Mouse (Mus musculus) C2C12 (cell line): ENCODE data around the gene Eps8l3.

Experiments
- CTCF ChIP-seq: IDR thresholded peaks from one replicate; pipeline ENCODE4 v1.5.1; 2011; ENCODE audit not compliant: control insufficient read depth, insufficient read depth, insufficient read length
- MAX ChIP-seq: IDR thresholded peaks from one replicate; pipeline ENCODE4 v1.6.1; 2011; ENCODE audit warnings: mild to moderate bottlenecking, control low read depth
- USF1 ChIP-seq: IDR thresholded peaks from one replicate; pipeline ENCODE4 v1.6.1; 2011; ENCODE audit warnings: low read depth, mild to moderate bottlenecking, control low read depth, moderate library complexity

DNA sequence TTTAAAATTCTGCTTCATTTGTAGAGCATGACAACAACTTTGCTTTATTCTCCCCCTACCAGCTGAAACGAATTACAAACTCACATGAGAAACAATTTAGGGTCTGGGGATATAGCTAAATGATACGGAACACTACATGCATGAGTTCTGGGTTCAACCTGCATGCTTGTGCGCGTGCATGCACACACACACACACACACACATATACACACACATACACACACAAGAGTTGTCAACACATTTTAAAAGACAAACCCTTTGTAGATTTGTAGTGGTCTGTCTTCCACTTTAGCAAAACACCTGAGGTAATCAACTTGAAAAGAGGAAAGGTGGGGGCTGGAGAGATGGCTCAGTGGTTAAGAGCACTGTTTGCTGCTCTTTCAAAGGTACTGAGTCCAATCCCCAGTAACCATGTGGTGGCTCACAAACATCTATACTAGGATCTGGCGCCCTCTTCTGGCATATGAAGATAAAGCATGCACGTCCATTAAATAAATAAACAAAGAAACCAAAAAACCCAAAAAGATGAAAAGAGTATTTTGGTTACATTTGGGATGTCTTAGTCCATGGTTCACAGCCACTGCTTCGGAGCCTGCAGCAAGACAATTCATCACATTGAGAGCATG is 40.9 kb downstream of the Eps8l3 start:
- TF ChIP-seq CTCF (no peak), USF1 (no peak), MAX (peak; percentile 36)
